Mouse (Mus musculus) cerebellum, adult 2 months (tissue): Measurements from ENCODE around the gene Fam193b. TPM values are rescaled to one million over a fixed set of nuclear protein-coding genes. Genes with fewer than 3 reads are reported as not detected.
A peak's percentile ranks its signal among the peaks of the same experiment; 100 is the strongest.

Experiments
- DNase-seq, 2 experiments: peaks; one replicate each; pipeline ENCODE4 v3.0.0; 2021
- H3K27ac ChIP-seq: fragments of 200-500 bp; 2 replicates; pipeline ENCODE4 v1.5.1; 2012; ENCODE audit warnings: low read length, control low read depth, inconsistent platforms; ENCODE audit not compliant: insufficient read depth
- H3K27me3 ChIP-seq: fragments of 200-500 bp; 2 replicates; pipeline ENCODE4 v1.6.1; 2012; ENCODE audit warnings: inconsistent platforms, mild to moderate bottlenecking, low read length, moderate library complexity; ENCODE audit not compliant: control insufficient read depth, insufficient read depth
- H3K4me1 ChIP-seq: fragments of 200-500 bp; 2 replicates; pipeline ENCODE4 v1.6.1; 2011; ENCODE audit warnings: low read length; ENCODE audit not compliant: control insufficient read depth, insufficient read depth
- H3K4me3 ChIP-seq: fragments of 200-500 bp; replicated peaks from 2 replicates; pipeline ENCODE3; 2011; ENCODE audit warnings: mild to moderate bottlenecking, low read depth, low read length, control low read depth; ENCODE audit not compliant: insufficient read depth
- CTCF ChIP-seq: fragments of 200-500 bp; IDR thresholded peaks from 2 replicates; pipeline ENCODE4 v1.5.1; 2011; ENCODE audit warnings: low read depth, mild to moderate bottlenecking, control low read depth, low read length, moderate library complexity, borderline replicate concordance; ENCODE audit not compliant: insufficient read depth
- POLR2A ChIP-seq: fragments of 200-500 bp; IDR thresholded peaks from 2 replicates; pipeline ENCODE4 v1.6.1; 2011; ENCODE audit warnings: low read length, control low read depth, borderline replicate concordance; ENCODE audit not compliant: insufficient read depth
- WGBS: fragments of 180-500 bp; shearing (Covaris S2); methylation state at CpG from one replicate; pipeline ENCODE4 v1.1.7; 2018; 5-methylcytosine and 5-hydroxymethylcytosine counted together
- polyA plus RNA-seq: library from polyadenylated mRNA; depleted of rRNA; stranded (reverse); fragments of >200 nt; gene quantifications from 2 replicates; pipeline ENCODE4 v1.2.3, GENCODE M21; 2012

The Fam193b gene
- polyA plus RNA-seq, 1 experiment: 127 TPM

GRCm38 (mm10) chr13:55510668-55511491, 60.0 kb downstream of the Fam193b start:
- peaks cover 9% of the 10 kb centered on the region for H3K4me1 ChIP-seq
- no peak overlapping the region for H3K27ac ChIP-seq
- no peak overlapping the region for H3K4me3 ChIP-seq
- DNase-seq: no peak
- 77% methylated on average over 6 of the region's 6 CpGs for WGBS
- no peaks in the 10 kb centered on the region for H3K27me3 ChIP-seq
- no peak for TF ChIP-seq POLR2A
- no peak for TF ChIP-seq CTCF

GRCm38 (mm10) chr13:55510332-55510667, 60.6 kb downstream of the Fam193b start:
- H3K4me3 ChIP-seq: no peak overlapping the region

GRCm38 (mm10) chr13:55508531-55508930, 62.4 kb downstream of the Fam193b start:
- DNase-seq: no peak
- WGBS: 97% methylated on average over 10 of the region's 10 CpGs
- Histone ChIP-seq H3K4me1 (peaks cover 9% of the 10 kb centered on the region), H3K27me3 (no peaks in the 10 kb centered on the region), H3K27ac (no peak overlapping the region), H3K4me3 (no peak overlapping the region)
- no peak for TF ChIP-seq POLR2A

More at GRCm38 (mm10) chr13:55510332-55510667, 60.6 kb downstream of the Fam193b start:
- DNase-seq: no peak
- Histone ChIP-seq H3K27ac (no peak overlapping the region), H3K4me1 (peaks cover 9% of the 10 kb centered on the region), H3K27me3 (no peaks in the 10 kb centered on the region)
- 91% methylated on average over 3 of the region's 3 CpGs for WGBS
- no peak for TF ChIP-seq POLR2A
- no peak for TF ChIP-seq CTCF

- no peak overlapping the region for H3K4me3 ChIP-seq
- H3K27me3 ChIP-seq: no peaks in the 10 kb centered on the region
- DNase-seq: no peak
- TF ChIP-seq CTCF (no peak), POLR2A (no peak)
- 75% methylated on average over 11 of the region's 11 CpGs for WGBS
- peaks cover 9% of the 10 kb centered on the region for H3K4me1 ChIP-seq
- no peak overlapping the region for H3K27ac ChIP-seq
Measured at GRCm38 (mm10) chr13:55507877-55508276, 63.0 kb downstream of the Fam193b start.

DNA sequence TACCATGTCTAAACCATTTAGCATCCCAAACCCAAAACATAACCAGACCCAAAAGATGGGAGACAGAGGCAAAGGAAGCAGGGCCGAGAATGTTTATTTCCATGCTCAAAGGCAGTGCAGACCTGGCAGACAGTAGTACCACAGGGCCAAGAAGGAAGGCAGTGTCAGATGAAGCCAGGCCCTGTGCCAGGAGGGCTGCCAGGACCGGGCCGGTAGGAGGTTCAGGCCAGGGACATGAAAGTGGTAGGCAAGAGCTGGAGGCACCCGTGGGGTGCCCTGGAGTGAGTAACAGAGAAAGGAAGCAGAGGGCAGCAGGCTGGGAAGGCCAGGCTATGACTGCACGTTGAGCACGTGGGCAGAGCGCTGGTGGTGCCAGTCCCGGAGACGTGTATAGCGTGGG, 64.2 kb downstream of the Fam193b start:
- Histone ChIP-seq H3K4me3 (no peak overlapping the region), H3K4me1 (peaks cover 4% of the 10 kb centered on the region; the same call in 1 of the 2 replicates), H3K27ac (no peak overlapping the region), H3K27me3 (no peaks in the 10 kb centered on the region)
- peak; percentile 32 to 67 for DNase-seq
- TF ChIP-seq CTCF (no peak), POLR2A (no peak)
- WGBS: 15% methylated on average over 10 of the region's 10 CpGs

GRCm38 (mm10) chr13:55505810-55506209, 65.1 kb downstream of the Fam193b start:
- Histone ChIP-seq H3K27me3 (no peaks in the 10 kb centered on the region), H3K4me3 (no peak overlapping the region), H3K4me1 (peaks cover 4% of the 10 kb centered on the region; the same call in 1 of the 2 replicates), H3K27ac (no peak overlapping the region)
- TF ChIP-seq POLR2A (no peak), CTCF (no peak)
- DNase-seq: no peak
- WGBS: 97% methylated on average over 9 of the region's 9 CpGs

DNA sequence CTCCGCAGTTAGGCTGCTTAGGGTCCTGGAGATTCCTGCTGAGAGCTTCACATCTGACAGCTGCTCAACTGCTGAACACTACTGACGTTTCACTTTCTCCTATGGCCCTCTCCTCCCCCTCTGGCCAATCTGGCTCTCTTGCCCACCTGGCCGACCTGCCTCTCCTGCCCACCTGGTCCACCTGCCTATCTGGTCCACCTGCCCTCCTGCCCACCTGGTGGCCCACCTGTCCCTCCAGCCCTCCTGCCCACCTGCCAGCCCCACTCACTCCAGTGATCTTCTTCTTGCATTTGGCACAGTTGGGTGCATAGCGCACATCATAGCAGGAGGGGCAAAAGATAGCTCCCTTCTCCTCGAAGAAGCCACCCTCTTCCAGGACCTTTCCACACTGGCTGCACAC, 66.5 kb downstream of the Fam193b start:
- Histone ChIP-seq H3K27ac (no peak overlapping the region), H3K4me1 (peaks cover 4% of the 10 kb centered on the region; the same call in 1 of the 2 replicates), H3K4me3 (no peak overlapping the region), H3K27me3 (no peaks in the 10 kb centered on the region)
- DNase-seq: no peak
- WGBS: 78% methylated on average over 5 of the region's 5 CpGs
- TF ChIP-seq POLR2A (no peak), CTCF (no peak)

GRCm38 (mm10) chr13:55502405-55502804, 68.5 kb downstream of the Fam193b start:
- TF ChIP-seq CTCF (no peak), POLR2A (no peak)

More at GRCm38 (mm10) chr13:55502405-55502804, 68.5 kb downstream of the Fam193b start:
- peaks cover 4% of the 10 kb centered on the region; the same call in 1 of the 2 replicates for H3K4me1 ChIP-seq
- H3K27ac ChIP-seq: no peak overlapping the region
- no peaks in the 10 kb centered on the region for H3K27me3 ChIP-seq
- DNase-seq: no peak
- 83% methylated on average over 8 of the region's 8 CpGs for WGBS
- H3K4me3 ChIP-seq: no peak overlapping the region
